ENCODE assay signal across 17 mouse cellular contexts in genomic region chr3:58211016-58211415, GRCm38 (mm10).
DNase-seq lines count a peak whose midpoint lies in the region; ATAC-seq lines count a peak whose summit lies in the region.
"Had no signal": no experiment of that assay in that cellular context is flagged by ENCODE, and none has a peak within 500 bp of the region (broad histone marks: within the 10 kb centered on the region; RNA-seq: fewer than 3 reads in every experiment).

No protein-coding gene starts in this region.

- no peak overlapping the region for H3K4me3 ChIP-seq in stomach, embryonic 16.5 days (replicated peaks; ENCODE audit: low read length)
- H3K4me3 ChIP-seq: erythroblast, embryonic 14.5 days; neural tube, embryonic 13.5 days had no signal

- H3K4me2 ChIP-seq in stomach, embryonic 16.5 days (ENCODE audit: low read depth, low read length): no peak overlapping the region
- H3K4me2 ChIP-seq: neural tube, embryonic 13.5 days had no signal

- 24% methylated on average over 3 of the region's 3 CpGs for whole genome bisulfite sequencing in stomach, embryonic 16.5 days

- no peaks in the 10 kb centered on the region for H3K4me1 ChIP-seq in stomach, embryonic 16.5 days (ENCODE audit: control insufficient read depth, insufficient read depth, low read length)
- H3K4me1 ChIP-seq: neural tube, embryonic 13.5 days had no signal

- no peak overlapping the region for H3K9ac ChIP-seq in stomach, embryonic 16.5 days (ENCODE audit: low read length)
- H3K9ac ChIP-seq: neural tube, embryonic 13.5 days had no signal

- peak; percentile 12 to 23 for DNase-seq in left cerebral cortex, postnatal 14 days (ENCODE audit: low spot score in 2 of 2)
- DNase-seq in left cerebral cortex, adult 8-10 months (ENCODE audit: low spot score in 2 of 2): no peak
- DNase-seq in urinary bladder, postnatal 14 days (ENCODE audit: low spot score): peak; percentile 33
- DNase-seq in urinary bladder, adult 2 months (ENCODE audit: low spot score): no peak
- peak; percentile 47 for DNase-seq in adrenal gland, postnatal 14 days
- DNase-seq in kidney, adult 8-10 months: no peak
- DNase-seq: cerebellum, postnatal 14 days; kidney, adult 11 months; kidney, postnatal 10 days; retina, postnatal 1 day; thymus, postnatal 4 days had no signal

- no peaks in the 10 kb centered on the region for H3K9me3 ChIP-seq in stomach, embryonic 16.5 days (replicated peaks; ENCODE audit: control insufficient read depth, low read length)
- H3K9me3 ChIP-seq: neural tube, embryonic 13.5 days had no signal

- intact Hi-C loops in left cerebral cortex, postnatal 14 days (cut with DNase I): no loop called here

- peak; percentile 47 for ATAC-seq in stomach, embryonic 16.5 days (ENCODE audit: insufficient read depth, low FRiP score)
- ATAC-seq in cerebellum, adult (ENCODE audit: insufficient number of reproducible peaks, low FRiP score, low TSS enrichment): no peak
- ATAC-seq: forebrain, embryonic 14.5 days; hindbrain, postnatal 0 days had no signal

- H3K27me3 ChIP-seq in stomach, embryonic 16.5 days (ENCODE audit: control insufficient read depth, insufficient read depth, low read length): no peaks in the 10 kb centered on the region
- H3K27me3 ChIP-seq: neural tube, embryonic 13.5 days had no signal

- H3K27ac ChIP-seq in stomach, embryonic 16.5 days (ENCODE audit: low read length): no peak overlapping the region; the same call in 1 of the 2 replicates
- H3K27ac ChIP-seq: hindbrain, postnatal 0 days; neural tube, embryonic 13.5 days had no signal

- no peaks in the 10 kb centered on the region for H3K36me3 ChIP-seq in stomach, embryonic 16.5 days (ENCODE audit: control insufficient read depth, insufficient read depth, low read length)
- H3K36me3 ChIP-seq: neural tube, embryonic 13.5 days had no signal

Comparison
In these comparisons a context has a peak if more than half of its experiments do, and no peak if none do; other contexts are left out.
1. DNase-seq: peak in left cerebral cortex, postnatal 14 days (2 of 2), urinary bladder, postnatal 14 days (single experiment) and adrenal gland, postnatal 14 days (single experiment); none in left cerebral cortex, adult 8-10 months (0 of 2), urinary bladder, adult 2 months (single experiment) and kidney, adult 8-10 months (0 of 2).